27 mouse cellular contexts compared by ENCODE assay signal in genomic region chr9:89552663-89553062, GRCm38 (mm10).
DNase-seq lines count a peak whose midpoint lies in the region; ATAC-seq lines count a peak whose summit lies in the region.
"Had no signal": no experiment of that assay in that cellular context is flagged by ENCODE, and none has a peak within 500 bp of the region (broad histone marks: within the 10 kb centered on the region; RNA-seq: fewer than 3 reads in every experiment).

No protein-coding gene starts in this region.

- no peaks in the 10 kb centered on the region for H3K27me3 ChIP-seq in forebrain, embryonic 14.5 days (replicated peaks; ENCODE audit: control insufficient read depth, insufficient read depth, low read length)
- no peaks in the 10 kb centered on the region for H3K27me3 ChIP-seq in forebrain, embryonic 15.5 days
- H3K27me3 ChIP-seq in midbrain, embryonic 14.5 days (ENCODE audit: control insufficient read depth, insufficient read depth, low read length) = no peaks in the 10 kb centered on the region
- H3K27me3 ChIP-seq: embryonic facial prominence, embryonic 13.5 days; forebrain, embryonic 13.5 days; hindbrain, embryonic 15.5 days; limb, embryonic 13.5 days; liver, embryonic 13.5 days; neural tube, embryonic 15.5 days had no signal

- no peak overlapping the region for H3K27ac ChIP-seq in forebrain, embryonic 14.5 days (ENCODE audit: low read depth, low read length)
- H3K27ac ChIP-seq in forebrain, embryonic 15.5 days (replicated peaks) = no peak overlapping the region
- H3K27ac ChIP-seq in midbrain, embryonic 14.5 days (replicated peaks; ENCODE audit: low read depth, low read length) = no peak overlapping the region
- H3K27ac ChIP-seq: embryonic facial prominence, embryonic 13.5 days; forebrain, embryonic 13.5 days; hindbrain, embryonic 15.5 days; limb, embryonic 13.5 days; liver, embryonic 13.5 days; neural tube, embryonic 15.5 days had no signal

- intact Hi-C loops in left cerebral cortex, postnatal 25 days (cut with DNase I) = loop anchor here (5.0 kb wide), 1 partner anchor 120 kb away; no protein-coding TSS in a partner anchor

- no peak overlapping the region for H3K4me3 ChIP-seq in forebrain, embryonic 14.5 days (ENCODE audit: low read depth, low read length)
- H3K4me3 ChIP-seq in forebrain, embryonic 15.5 days = no peak overlapping the region
- no peak overlapping the region for H3K4me3 ChIP-seq in midbrain, embryonic 14.5 days (replicated peaks; ENCODE audit: low read depth, low read length)
- H3K4me3 ChIP-seq: embryonic facial prominence, embryonic 13.5 days; erythroblast, embryonic 14.5 days; forebrain, embryonic 13.5 days; hindbrain, embryonic 15.5 days; limb, embryonic 13.5 days; liver, embryonic 13.5 days; neural tube, embryonic 15.5 days had no signal

- H3K36me3 ChIP-seq in forebrain, embryonic 14.5 days (ENCODE audit: control insufficient read depth, insufficient read depth, low read length) = no peaks in the 10 kb centered on the region
- no peaks in the 10 kb centered on the region for H3K36me3 ChIP-seq in forebrain, embryonic 15.5 days
- no peaks in the 10 kb centered on the region for H3K36me3 ChIP-seq in midbrain, embryonic 14.5 days (ENCODE audit: control insufficient read depth, insufficient read depth, low read length)
- H3K36me3 ChIP-seq: embryonic facial prominence, embryonic 13.5 days; hindbrain, embryonic 15.5 days; limb, embryonic 13.5 days; liver, embryonic 13.5 days; neural tube, embryonic 15.5 days had no signal

- H3K4me2 ChIP-seq in forebrain, embryonic 14.5 days (ENCODE audit: low read length) = no peak overlapping the region
- no peak overlapping the region for H3K4me2 ChIP-seq in forebrain, embryonic 15.5 days (replicated peaks)
- no peak overlapping the region for H3K4me2 ChIP-seq in midbrain, embryonic 14.5 days (ENCODE audit: low read length)
- H3K4me2 ChIP-seq: embryonic facial prominence, embryonic 13.5 days; forebrain, embryonic 13.5 days; heart, embryonic 11.5 days; hindbrain, embryonic 15.5 days; limb, embryonic 13.5 days; liver, embryonic 13.5 days; midbrain, embryonic 11.5 days; neural tube, embryonic 15.5 days had no signal

- H3K9ac ChIP-seq in forebrain, embryonic 14.5 days (ENCODE audit: low read length) = no peak overlapping the region
- H3K9ac ChIP-seq in forebrain, embryonic 15.5 days (replicated peaks) = no peak overlapping the region
- no peak overlapping the region for H3K9ac ChIP-seq in midbrain, embryonic 14.5 days (replicated peaks; ENCODE audit: low read length)
- H3K9ac ChIP-seq: embryonic facial prominence, embryonic 13.5 days; forebrain, embryonic 13.5 days; hindbrain, embryonic 15.5 days; limb, embryonic 13.5 days; liver, embryonic 13.5 days; neural tube, embryonic 15.5 days had no signal

- no peaks in the 10 kb centered on the region for H3K4me1 ChIP-seq in forebrain, embryonic 14.5 days (ENCODE audit: control insufficient read depth, insufficient read depth, low read length)
- H3K4me1 ChIP-seq in forebrain, embryonic 15.5 days = no peaks in the 10 kb centered on the region
- H3K4me1 ChIP-seq in midbrain, embryonic 14.5 days (ENCODE audit: control insufficient read depth, insufficient read depth, low read length) = no peaks in the 10 kb centered on the region
- H3K4me1 ChIP-seq: embryonic facial prominence, embryonic 13.5 days; forebrain, embryonic 13.5 days; hindbrain, embryonic 15.5 days; limb, embryonic 13.5 days; liver, embryonic 13.5 days; neural tube, embryonic 15.5 days had no signal

- ATAC-seq in forebrain, embryonic 14.5 days = no peak
- no peak for ATAC-seq in forebrain, embryonic 15.5 days (replicated peaks)
- no peak for ATAC-seq in midbrain, embryonic 14.5 days (ENCODE audit: low FRiP score, low TSS enrichment)
- ATAC-seq: forebrain, embryonic 13.5 days had no signal

- DNase-seq in forebrain, embryonic 14.5 days (ENCODE audit: low spot score) = peak; percentile 11
- peak; percentile 22 to 39 for DNase-seq in right cerebral cortex, adult 2 months (ENCODE audit: low spot score in 2 of 2)
- no peak for DNase-seq in right cerebral cortex, postnatal 14 days
- peak; percentile 34 to 83 for DNase-seq in left cerebral cortex, postnatal 25 days (ENCODE audit: low spot score in 2 of 2)
- no peak for DNase-seq in urinary bladder, postnatal 25 days (ENCODE audit: low spot score)
- no peak for DNase-seq in midbrain, embryonic 14.5 days
- no peak for DNase-seq in adrenal gland, adult 18-20 months (ENCODE audit: low spot score in 2 of 2)
- DNase-seq: adrenal gland, postnatal 14 days; cerebellum, adult 9-11 months; embryo, embryonic 11 days; gastrocnemius, postnatal 14 days; heart, adult 11 months; kidney, adult 9 months; kidney, postnatal 14 days; layer of hippocampus, postnatal 36 days; liver, embryonic 13.5 days; lung, adult 2 months; lung, postnatal 14 days had no signal

- H3K9me3 ChIP-seq in forebrain, embryonic 14.5 days (replicated peaks; ENCODE audit: control insufficient read depth, low read length) = no peaks in the 10 kb centered on the region
- no peaks in the 10 kb centered on the region for H3K9me3 ChIP-seq in forebrain, embryonic 15.5 days
- no peaks in the 10 kb centered on the region for H3K9me3 ChIP-seq in midbrain, embryonic 14.5 days (ENCODE audit: control insufficient read depth, low read length)
- H3K9me3 ChIP-seq: embryonic facial prominence, embryonic 13.5 days; forebrain, embryonic 13.5 days; hindbrain, embryonic 15.5 days; limb, embryonic 13.5 days; neural tube, embryonic 15.5 days had no signal

- WGBS in forebrain, embryonic 14.5 days = 72% methylated on average over 2 of the region's 2 CpGs
- WGBS in forebrain, embryonic 15.5 days = 72% methylated on average over 2 of the region's 2 CpGs
- 84% methylated on average over 2 of the region's 2 CpGs for WGBS in midbrain, embryonic 14.5 days

Comparison
In these comparisons a context has a peak if more than half of its experiments do, and no peak if none do; other contexts are left out.
1. DNase-seq: peak in forebrain, embryonic 14.5 days (single experiment), right cerebral cortex, adult 2 months (2 of 2) and left cerebral cortex, postnatal 25 days (2 of 2); none in right cerebral cortex, postnatal 14 days (single experiment), urinary bladder, postnatal 25 days (single experiment), midbrain, embryonic 14.5 days (single experiment) and adrenal gland, adult 18-20 months (0 of 2).